Mouse (Mus musculus): ENCODE measurements around the gene Ift52.

- no peak for TF ChIP-seq CTCF (conservative IDR thresholded peaks at IDR 0.05; ENCODE audit: insufficient read depth, insufficient read length, low read depth, low read length)
- TF ChIP-seq POLR2A (IDR thresholded peaks at IDR 0.05; ENCODE audit: low read depth, low read length), result no peak
These were observed 30.4 kb upstream of the Ift52 start for GRCm38 (mm10) chr2:162986764-162987163.
